Mouse (Mus musculus): ENCODE data around the gene Atp8a1. TPM values are rescaled to one million over a fixed set of nuclear protein-coding genes. Genes with fewer than 3 reads are reported as not detected.

The Atp8a1 gene
- polyA plus RNA-seq, 1 experiment from 2014 or later: 17.8 TPM

Small RNA genes within 50 kb of the gene (microRNA-seq; reads per million reads assigned to microRNA genes)
- gene Gm23617: not detected

Other genes with a start within 250 kb of the Atp8a1 start
- gene Shisa3, start 239.6 kb downstream of the Atp8a1 start, polyA plus RNA-seq (2014; fragmentation: Nextera tagmentation; extraction: Ambion mirVana): 110 and 145 TPM in 2 replicates
- gene Gm5108, start 94.2 kb upstream of the Atp8a1 start, polyA plus RNA-seq (2014; fragmentation: Nextera tagmentation; extraction: Ambion mirVana): not detected in 2 replicates
- gene Gm21905, start 99.0 kb upstream of the Atp8a1 start, polyA plus RNA-seq (2014; fragmentation: Nextera tagmentation; extraction: Ambion mirVana): not detected in 2 replicates
- gene Grxcr1, start 184.4 kb upstream of the Atp8a1 start, polyA plus RNA-seq (2014; fragmentation: Nextera tagmentation; extraction: Ambion mirVana): not detected in 2 replicates

All from kidney, embryonic 14.5 days (tissue).